14 mouse cellular contexts compared by ENCODE assay signal in the genomic region with DNA sequence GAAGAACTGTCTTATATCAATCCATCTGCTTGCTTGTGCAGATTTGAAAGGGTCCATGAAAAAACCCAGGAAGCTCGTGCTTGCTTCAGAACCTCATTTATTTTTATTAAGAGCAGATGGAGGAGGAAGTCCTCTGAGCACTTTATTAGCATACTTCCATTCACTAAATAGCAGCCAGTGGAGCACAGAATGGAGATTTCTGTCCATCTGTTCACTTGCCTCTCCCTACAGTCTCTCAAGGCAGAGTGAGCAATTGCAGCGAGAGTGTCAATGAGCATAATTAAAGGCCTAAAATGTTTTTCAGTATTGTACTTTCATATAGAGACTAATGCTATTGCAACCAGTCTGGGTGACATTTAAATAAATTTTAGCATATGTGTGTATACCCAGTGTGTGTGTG.
DNase-seq lines count a peak whose midpoint lies in the region; ATAC-seq lines count a peak whose summit lies in the region.
"Had no signal": no experiment of that assay in that cellular context is flagged by ENCODE, and none has a peak within 500 bp of the region (broad histone marks: within the 10 kb centered on the region; RNA-seq: fewer than 3 reads in every experiment).

No protein-coding gene starts in this region.

- no peaks in the 10 kb centered on the region for H3K9me3 ChIP-seq in embryonic facial prominence, embryonic 14.5 days (ENCODE audit: control insufficient read depth, low read length)
- no peaks in the 10 kb centered on the region for H3K9me3 ChIP-seq in embryonic facial prominence, embryonic 10.5 days
- no peaks in the 10 kb centered on the region for H3K9me3 ChIP-seq in liver, embryonic 12.5 days (replicated peaks)

- no peaks in the 10 kb centered on the region for H3K36me3 ChIP-seq in embryonic facial prominence, embryonic 14.5 days (ENCODE audit: control insufficient read depth, insufficient read depth, low read length)
- H3K36me3 ChIP-seq in embryonic facial prominence, embryonic 10.5 days (replicated peaks) = no peaks in the 10 kb centered on the region
- H3K36me3 ChIP-seq in liver, embryonic 12.5 days = no peaks in the 10 kb centered on the region
- H3K36me3 ChIP-seq: G1E had no signal

- H3K4me3 ChIP-seq in embryonic facial prominence, embryonic 14.5 days (ENCODE audit: low read depth, low read length) = no peak overlapping the region
- no peak overlapping the region for H3K4me3 ChIP-seq in embryonic facial prominence, embryonic 10.5 days
- H3K4me3 ChIP-seq in liver, embryonic 12.5 days = no peak overlapping the region

- no peaks in the 10 kb centered on the region for H3K4me1 ChIP-seq in embryonic facial prominence, embryonic 14.5 days (ENCODE audit: control insufficient read depth, insufficient read depth, low read length)
- H3K4me1 ChIP-seq in embryonic facial prominence, embryonic 10.5 days = no peaks in the 10 kb centered on the region
- no peaks in the 10 kb centered on the region for H3K4me1 ChIP-seq in liver, embryonic 12.5 days

- H3K27ac ChIP-seq in embryonic facial prominence, embryonic 14.5 days (replicated peaks; ENCODE audit: low read depth, low read length) = no peak overlapping the region
- no peak overlapping the region for H3K27ac ChIP-seq in embryonic facial prominence, embryonic 10.5 days (replicated peaks)
- H3K27ac ChIP-seq in liver, embryonic 12.5 days = no peak overlapping the region

- no peak for ATAC-seq in embryonic facial prominence, embryonic 14.5 days (ENCODE audit: low read depth)
- ATAC-seq in frontal cortex, adult (ENCODE audit: low TSS enrichment) = no peak
- ATAC-seq in liver, embryonic 12.5 days = no peak

- no peaks in the 10 kb centered on the region for H3K27me3 ChIP-seq in embryonic facial prominence, embryonic 14.5 days (replicated peaks; ENCODE audit: control insufficient read depth, insufficient read depth, low read length)
- no peaks in the 10 kb centered on the region for H3K27me3 ChIP-seq in embryonic facial prominence, embryonic 10.5 days (replicated peaks; ENCODE audit: low read depth, poor library complexity, severe bottlenecking)
- H3K27me3 ChIP-seq in liver, embryonic 12.5 days (replicated peaks) = no peaks in the 10 kb centered on the region

- 37% methylated on average over 2 of the region's 2 CpGs for WGBS in embryonic facial prominence, embryonic 14.5 days
- WGBS in embryonic facial prominence, embryonic 10.5 days = 58% methylated on average over 2 of the region's 2 CpGs
- 66% methylated on average over 2 of the region's 2 CpGs for WGBS in liver, embryonic 12.5 days (ENCODE audit: insufficient replicate concordance)

- peak; percentile 11 for DNase-seq in embryonic facial prominence, embryonic 14.5 days (ENCODE audit: low spot score)
- DNase-seq in embryonic facial prominence, embryonic 10.5 days (ENCODE audit: low spot score) = no peak
- peak; percentile 19 to 25 for DNase-seq in right cerebral cortex, postnatal 10 days (ENCODE audit: low spot score in 2 of 2)
- no peak for DNase-seq in right cerebral cortex, postnatal 4 days
- DNase-seq in layer of hippocampus, adult 8-10 months (ENCODE audit: low spot score in 2 of 2) = peak; percentile 35 to 36
- DNase-seq in urinary bladder, postnatal 25 days (ENCODE audit: low spot score) = no peak
- DNase-seq: B cell, adult 2 months; cerebellum, adult 9-10 months; gastrocnemius, postnatal 14 days; kidney, postnatal 10 days; lung, adult 18-20 months had no signal

- no peak overlapping the region for H3K4me2 ChIP-seq in embryonic facial prominence, embryonic 14.5 days (ENCODE audit: low read depth, low read length)
- H3K4me2 ChIP-seq in liver, embryonic 12.5 days = no peak overlapping the region

- H3K9ac ChIP-seq in embryonic facial prominence, embryonic 14.5 days (ENCODE audit: low read depth, low read length) = no peak overlapping the region
- no peak overlapping the region for H3K9ac ChIP-seq in liver, embryonic 12.5 days

Comparison
In these comparisons a context has a peak if more than half of its experiments do, and no peak if none do; other contexts are left out.
1. DNase-seq: peak in embryonic facial prominence, embryonic 14.5 days (single experiment), right cerebral cortex, postnatal 10 days (2 of 2) and layer of hippocampus, adult 8-10 months (2 of 2); none in embryonic facial prominence, embryonic 10.5 days (single experiment), right cerebral cortex, postnatal 4 days (single experiment) and urinary bladder, postnatal 25 days (single experiment).